Mouse (Mus musculus) ovary, postnatal 10 days (tissue): Measurements from ENCODE around the gene Plcl1.

Experiments used
- DNase-seq: peaks from one replicate; pipeline ENCODE4 v3.0.0; 2022; ENCODE audit warnings: low spot score

Gene Plcl1

GRCm38 (mm10) chr1:55705173-55705572, 299.5 kb downstream of the Plcl1 start:
- DNase-seq, result no peak

GRCm38 (mm10) chr1:55705756-55706155, 300.0 kb downstream of the Plcl1 start:
- no peak for DNase-seq

- no peak for DNase-seq
These were observed 301.2 kb downstream of the Plcl1 start for GRCm38 (mm10) chr1:55706933-55707332.

- no peak for DNase-seq
These were observed 311.6 kb downstream of the Plcl1 start for GRCm38 (mm10) chr1:55717283-55717803.

- DNase-seq, result no peak
These were observed 319.7 kb downstream of the Plcl1 start for GRCm38 (mm10) chr1:55725428-55725827.

- DNase-seq, result no peak
These were observed 323.6 kb downstream of the Plcl1 start for GRCm38 (mm10) chr1:55729332-55729731.

GRCm38 (mm10) chr1:55732951-55733350, 327.2 kb downstream of the Plcl1 start:
- no peak for DNase-seq

GRCm38 (mm10) chr1:55736054-55736740, 330.5 kb downstream of the Plcl1 start:
- DNase-seq, result peak; percentile 72

- no peak for DNase-seq
These were observed 331.1 kb downstream of the Plcl1 start for GRCm38 (mm10) chr1:55736762-55737288.

- no peak for DNase-seq
These were observed 333.1 kb downstream of the Plcl1 start for GRCm38 (mm10) chr1:55738746-55739365.

- no peak for DNase-seq
These were observed 336.2 kb downstream of the Plcl1 start for GRCm38 (mm10) chr1:55741885-55742284.

- DNase-seq, result no peak
These were observed 342.8 kb downstream of the Plcl1 start for GRCm38 (mm10) chr1:55748516-55748915.

GRCm38 (mm10) chr1:55749770-55750169, 344.0 kb downstream of the Plcl1 start:
- DNase-seq, result no peak

GRCm38 (mm10) chr1:55755742-55756141, 350.0 kb downstream of the Plcl1 start:
- DNase-seq, result no peak

GRCm38 (mm10) chr1:55762284-55762683, 356.6 kb downstream of the Plcl1 start:
- DNase-seq, result no peak

GRCm38 (mm10) chr1:55763171-55763570, 357.4 kb downstream of the Plcl1 start:
- DNase-seq, result no peak

GRCm38 (mm10) chr1:55766743-55767142, 361.0 kb downstream of the Plcl1 start:
- no peak for DNase-seq

GRCm38 (mm10) chr1:55770072-55770785, 364.5 kb downstream of the Plcl1 start:
- no peak for DNase-seq

- no peak for DNase-seq
These were observed 387.1 kb downstream of the Plcl1 start for GRCm38 (mm10) chr1:55792817-55793216.
